Mouse (Mus musculus): ENCODE data around the gene Flii. TPM values are rescaled to one million over a fixed set of nuclear protein-coding genes. Genes with fewer than 3 reads are reported as not detected.
A peak's percentile ranks its signal among the peaks of the same experiment; 100 is the strongest.

Flii gene
- polyA plus RNA-seq, 1 experiment from 2014 or later: 75.4 TPM

DNA sequence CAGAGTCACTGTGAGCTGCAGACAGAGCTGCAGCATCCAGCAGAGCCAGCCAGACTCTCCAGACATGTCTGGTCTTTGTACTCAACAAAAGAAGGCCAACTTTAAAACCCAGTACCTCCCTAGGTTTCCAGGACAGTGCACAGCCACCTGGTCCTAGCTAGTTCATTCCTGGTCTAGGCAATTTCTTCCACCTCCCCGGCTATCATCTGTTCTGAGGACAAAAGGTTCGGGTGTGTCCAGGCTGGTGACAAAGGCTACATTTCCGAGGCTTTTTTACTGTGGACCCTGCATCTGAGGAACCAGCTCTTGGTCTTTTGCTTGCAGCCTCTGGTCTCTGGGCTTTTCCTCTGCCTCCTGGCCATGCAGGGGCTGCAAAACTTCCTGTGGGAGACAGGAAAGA is 13.3 kb upstream of the Flii start:
- Histone ChIP-seq H3K27ac (replicated peaks) (no peak overlapping the region), H3K9ac (no peak overlapping the region), H3K4me1 (no peaks in the 10 kb centered on the region), H3K27me3 (replicated peaks) (no peaks in the 10 kb centered on the region), H3K4me2 (no peak overlapping the region), H3K4me3 (no peak overlapping the region), H3K36me3 (peaks cover 78% of the 10 kb centered on the region), H3K9me3 (no peaks in the 10 kb centered on the region)
- no peak for ATAC-seq (ENCODE audit: extremely low read depth, insufficient number of reproducible peaks, low FRiP score, low TSS enrichment)
- 93% methylated on average over 3 of the region's 3 CpGs for WGBS

DNA sequence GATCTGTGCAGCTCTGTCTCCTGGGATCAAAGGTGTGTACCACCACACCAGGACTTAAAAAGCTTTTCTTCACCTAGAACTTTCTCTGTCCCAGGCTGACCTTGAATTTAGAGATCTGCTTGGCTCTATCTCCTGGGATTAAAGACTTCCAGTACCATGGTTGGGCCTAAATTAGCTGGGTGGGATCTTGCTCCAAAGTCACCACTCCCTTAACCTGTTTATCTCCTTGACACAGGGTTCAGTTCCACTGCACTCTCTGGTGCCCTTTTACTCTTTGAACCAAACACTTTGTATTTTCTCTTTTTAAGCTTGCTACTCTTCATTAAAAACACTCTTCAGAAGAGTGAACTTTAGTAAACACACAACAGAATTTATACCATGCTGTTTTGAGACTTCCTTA is 10.4 kb upstream of the Flii start:
- ATAC-seq (ENCODE audit: extremely low read depth, insufficient number of reproducible peaks, low FRiP score, low TSS enrichment): no peak
- Histone ChIP-seq H3K27ac (replicated peaks) (no peak overlapping the region), H3K4me3 (no peak overlapping the region), H3K9ac (no peak overlapping the region), H3K27me3 (replicated peaks) (no peaks in the 10 kb centered on the region), H3K4me1 (0 out of 2 replicates have a peak, but pooled peaks cover 7% of the 10 kb centered on the region), H3K9me3 (no peaks in the 10 kb centered on the region), H3K36me3 (peaks cover 66% of the 10 kb centered on the region), H3K4me2 (no peak overlapping the region)

DNA sequence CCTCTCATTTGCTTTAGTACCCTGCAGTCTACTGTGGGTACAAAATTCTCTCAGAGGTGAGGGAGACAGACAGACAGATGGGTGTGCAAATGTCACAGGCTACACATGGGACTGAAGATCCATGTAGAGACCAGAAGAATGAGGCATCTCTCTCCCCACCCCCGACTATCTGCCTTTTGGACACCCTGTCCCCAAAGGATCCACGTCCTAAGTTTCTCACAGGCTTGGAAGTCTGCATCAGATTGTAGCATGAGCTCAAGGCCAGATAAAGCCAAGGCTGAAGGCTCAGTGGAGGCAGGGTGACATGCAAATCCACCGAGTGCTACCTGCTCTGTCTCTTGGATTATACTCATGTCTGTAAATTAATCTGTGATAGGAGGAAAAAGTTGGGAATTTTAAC is 9.4 kb upstream of the Flii start:
- Histone ChIP-seq H3K9me3 (no peaks in the 10 kb centered on the region), H3K27me3 (replicated peaks) (no peaks in the 10 kb centered on the region), H3K9ac (no peak overlapping the region), H3K4me1 (0 out of 2 replicates have a peak, but pooled peaks cover 7% of the 10 kb centered on the region), H3K4me3 (no peak overlapping the region), H3K4me2 (no peak overlapping the region), H3K27ac (replicated peaks) (no peak overlapping the region), H3K36me3 (peaks cover 66% of the 10 kb centered on the region)
- 77% methylated on average over 3 of the region's 3 CpGs for WGBS
- no peak for ATAC-seq (ENCODE audit: extremely low read depth, insufficient number of reproducible peaks, low FRiP score, low TSS enrichment)

DNA sequence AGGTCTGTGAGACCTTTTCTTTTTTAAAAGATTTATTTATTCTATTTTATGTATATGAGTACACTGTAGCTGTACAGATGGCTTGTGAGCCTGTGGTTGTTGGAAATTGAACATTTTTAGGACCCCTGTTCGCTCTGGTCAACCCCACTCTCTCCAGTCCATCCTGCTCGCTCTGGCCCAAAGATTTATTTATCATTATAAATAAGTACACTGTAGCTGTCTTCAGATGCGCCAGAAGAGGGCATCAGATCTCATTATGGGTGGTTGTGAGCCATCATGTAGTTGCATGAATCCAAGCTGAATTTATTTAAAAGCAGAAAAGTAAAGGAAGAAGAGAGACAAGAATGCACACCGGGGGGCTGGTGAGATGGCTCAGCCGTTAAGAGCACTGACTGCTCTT is 8.1 kb upstream of the Flii start:
- WGBS: 76% methylated on average over 5 of the region's 5 CpGs
- Histone ChIP-seq H3K4me2 (no peak overlapping the region), H3K4me3 (no peak overlapping the region), H3K36me3 (peaks cover 66% of the 10 kb centered on the region), H3K9ac (no peak overlapping the region), H3K27me3 (replicated peaks) (no peaks in the 10 kb centered on the region), H3K27ac (replicated peaks) (no peak overlapping the region), H3K4me1 (0 out of 2 replicates have a peak, but pooled peaks cover 7% of the 10 kb centered on the region), H3K9me3 (no peaks in the 10 kb centered on the region)
- no peak for ATAC-seq (ENCODE audit: extremely low read depth, insufficient number of reproducible peaks, low FRiP score, low TSS enrichment)

DNA sequence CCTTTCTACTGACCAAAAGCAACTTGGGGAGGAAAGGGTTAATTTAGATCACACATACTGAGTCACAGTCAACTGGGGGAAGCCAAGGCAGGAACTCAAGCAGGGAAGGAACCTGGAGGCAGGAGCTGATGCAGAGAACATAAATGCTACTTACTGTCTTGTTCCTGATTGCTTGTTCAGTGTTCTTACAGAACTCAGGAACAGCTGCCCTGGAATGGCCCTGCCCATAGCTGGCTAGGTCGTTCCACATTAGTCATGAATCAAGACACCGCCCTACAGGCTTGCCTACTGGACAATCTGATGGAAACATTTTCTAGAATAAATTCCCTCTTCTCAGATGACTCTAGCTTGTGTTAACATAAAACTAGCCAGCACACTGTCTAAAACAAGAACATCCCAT is 7.1 kb upstream of the Flii start:
- no peak overlapping the region for H3K4me2 ChIP-seq
- no peaks in the 10 kb centered on the region for H3K27me3 ChIP-seq (replicated peaks)
- ATAC-seq (ENCODE audit: extremely low read depth, insufficient number of reproducible peaks, low FRiP score, low TSS enrichment): no peak
- H3K4me3 ChIP-seq: no peak overlapping the region
- peaks cover 57% of the 10 kb centered on the region for H3K36me3 ChIP-seq
- 74% methylated on average over 2 of the region's 2 CpGs for WGBS
- no peak overlapping the region for H3K9ac ChIP-seq
- H3K27ac ChIP-seq (replicated peaks): no peak overlapping the region
- no peaks in the 10 kb centered on the region for H3K9me3 ChIP-seq
- H3K4me1 ChIP-seq: peaks cover 14% of the 10 kb centered on the region

DNA sequence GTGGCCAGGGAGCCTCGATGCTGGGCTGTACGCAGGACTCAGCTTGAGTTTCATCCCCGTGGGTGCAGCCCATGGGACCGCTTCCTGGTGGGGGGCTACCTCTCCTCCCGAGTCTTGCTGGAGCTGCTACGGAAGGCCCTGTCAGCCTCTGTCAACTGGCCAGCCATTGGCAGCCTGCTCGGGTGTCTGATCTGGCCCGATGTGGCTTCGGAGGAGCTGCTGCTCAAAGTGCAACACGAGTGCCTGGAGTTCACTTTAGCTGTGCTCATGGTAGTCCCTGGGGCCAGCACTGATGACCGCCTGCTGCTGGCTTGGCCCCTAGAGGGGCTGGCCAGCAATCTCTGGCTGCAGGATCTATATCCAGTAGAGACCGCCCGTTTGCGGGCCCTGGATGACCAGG is 4.2 kb upstream of the Flii start:
- Histone ChIP-seq H3K4me2 (no peak overlapping the region), H3K36me3 (peaks cover 45% of the 10 kb centered on the region), H3K27ac (replicated peaks) (no peak overlapping the region), H3K9me3 (no peaks in the 10 kb centered on the region), H3K4me1 (peaks cover 31% of the 10 kb centered on the region), H3K9ac (0 out of 2 replicates have a peak overlapping the region, but pooled peaks have one; percentile 14), H3K4me3 (no peak overlapping the region), H3K27me3 (replicated peaks) (no peaks in the 10 kb centered on the region)
- no peak for ATAC-seq (ENCODE audit: extremely low read depth, insufficient number of reproducible peaks, low FRiP score, low TSS enrichment)
- 81% methylated on average over 14 of the region's 14 CpGs for WGBS

DNA sequence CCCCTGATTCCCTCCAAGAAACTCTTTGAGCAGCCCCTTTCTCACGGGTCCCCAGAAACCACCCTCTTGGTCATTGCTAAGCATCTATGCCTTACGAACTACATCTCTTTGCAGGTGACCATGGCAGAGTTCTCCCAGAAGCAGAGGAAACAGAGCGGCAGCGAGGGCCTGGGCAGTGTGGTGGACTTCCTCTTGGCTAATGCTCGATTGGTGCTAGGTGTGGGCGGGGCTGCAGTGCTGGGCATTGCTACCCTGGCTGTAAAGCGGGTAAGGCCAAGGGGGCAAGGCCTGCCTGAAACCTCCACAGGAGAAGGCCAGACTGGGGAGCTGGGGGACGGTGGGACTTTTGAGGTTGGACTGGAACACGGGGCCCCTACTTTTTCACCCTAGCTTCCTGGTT is 3.1 kb upstream of the Flii start:
- H3K27ac ChIP-seq (replicated peaks): no peak overlapping the region
- peaks cover 37% of the 10 kb centered on the region for H3K4me1 ChIP-seq
- H3K4me2 ChIP-seq: no peak overlapping the region
- H3K36me3 ChIP-seq: peaks cover 40% of the 10 kb centered on the region
- 84% methylated on average over 9 of the region's 9 CpGs for WGBS
- ATAC-seq (ENCODE audit: extremely low read depth, insufficient number of reproducible peaks, low FRiP score, low TSS enrichment): no peak
- H3K9ac ChIP-seq: peak overlapping the region; percentile 97; the same call in 1 of the 2 replicates
- H3K9me3 ChIP-seq: no peaks in the 10 kb centered on the region
- no peak overlapping the region for H3K4me3 ChIP-seq
- H3K27me3 ChIP-seq (replicated peaks): no peaks in the 10 kb centered on the region

DNA sequence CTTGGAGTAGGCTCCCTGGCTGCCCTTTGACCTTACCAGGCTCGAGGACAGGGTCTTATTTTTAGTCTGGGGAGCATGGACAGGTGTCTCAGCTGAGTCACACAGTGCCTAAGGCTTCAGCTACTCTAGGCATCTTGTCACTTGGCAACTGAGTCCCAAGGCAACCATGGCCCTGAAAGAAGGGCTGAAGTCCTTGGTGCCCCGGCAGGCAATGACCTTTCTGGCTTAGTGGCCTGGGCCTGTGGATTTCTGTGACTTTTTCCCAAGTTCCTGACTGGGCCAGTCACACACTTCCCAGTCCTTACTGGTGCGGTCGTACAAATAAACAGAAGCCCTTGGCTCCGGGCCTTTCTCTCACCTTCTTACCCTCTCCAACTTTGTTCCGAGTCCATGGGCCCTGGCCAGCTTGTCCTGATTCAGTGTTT is 2.2 kb upstream of the Flii start:
- WGBS: 62% methylated on average over 6 of the region's 6 CpGs
- Histone ChIP-seq H3K4me2 (peak overlapping the region; percentile 82), H3K27me3 (replicated peaks) (no peaks in the 10 kb centered on the region), H3K9ac (peak overlapping the region; percentile 97), H3K4me3 (peak overlapping the region; percentile 91), H3K9me3 (no peaks in the 10 kb centered on the region), H3K27ac (replicated peaks) (0 out of 2 replicates have a peak overlapping the region, but pooled peaks have one; percentile 91), H3K4me1 (peaks cover 34% of the 10 kb centered on the region), H3K36me3 (peaks cover 49% of the 10 kb centered on the region)
- no peak for ATAC-seq (ENCODE audit: extremely low read depth, insufficient number of reproducible peaks, low FRiP score, low TSS enrichment)

DNA sequence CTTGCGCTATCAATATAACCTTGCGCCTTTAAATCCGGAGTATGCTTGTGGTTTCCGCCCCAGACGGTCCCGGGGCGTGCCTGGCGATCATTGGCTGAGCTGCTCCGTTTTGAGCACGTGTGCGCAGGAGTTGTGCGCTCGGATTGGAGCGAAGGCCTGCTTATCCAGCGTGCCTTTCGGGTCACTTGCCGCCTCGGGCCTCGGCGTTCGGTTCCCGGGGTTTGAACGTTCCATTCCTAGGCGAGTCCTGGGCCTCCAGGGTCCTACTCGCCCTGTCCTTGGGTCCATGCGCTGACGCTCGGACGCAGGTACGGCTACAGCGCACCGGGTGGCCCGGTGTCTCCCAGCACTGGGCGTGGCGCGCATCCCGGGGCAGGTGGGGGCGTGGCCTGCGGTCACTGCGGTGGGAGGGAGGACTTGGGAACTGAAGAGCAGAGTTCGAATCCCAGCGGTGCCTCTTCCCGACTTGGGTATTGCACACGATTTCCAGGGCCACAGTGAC is 1.2 kb upstream of the Flii start, which contains the start of gene Mief2:
Gene Mief2 (plus strand): TSS at position 139 of the 502 bp plus-strand sequence.
- WGBS: under 1% methylated on average over 44 of the region's 44 CpGs
- peak within 1 kb of the TSS; percentile 82 for H3K4me2 ChIP-seq
- ATAC-seq (ENCODE audit: extremely low read depth, insufficient number of reproducible peaks, low FRiP score, low TSS enrichment): peak; percentile 80
- peak within 1 kb of the TSS; percentile 97 for H3K9ac ChIP-seq
- H3K36me3 ChIP-seq: peaks cover 50% of the 10 kb centered on the region
- H3K4me3 ChIP-seq: peak within 1 kb of the TSS; percentile 91
- no peaks in the 10 kb centered on the region for H3K9me3 ChIP-seq
- H3K27ac ChIP-seq (replicated peaks): peak within 1 kb of the TSS; percentile 91
- no peaks in the 10 kb centered on the region for H3K27me3 ChIP-seq (replicated peaks)
- H3K4me1 ChIP-seq: peaks cover 30% of the 10 kb centered on the region

DNA sequence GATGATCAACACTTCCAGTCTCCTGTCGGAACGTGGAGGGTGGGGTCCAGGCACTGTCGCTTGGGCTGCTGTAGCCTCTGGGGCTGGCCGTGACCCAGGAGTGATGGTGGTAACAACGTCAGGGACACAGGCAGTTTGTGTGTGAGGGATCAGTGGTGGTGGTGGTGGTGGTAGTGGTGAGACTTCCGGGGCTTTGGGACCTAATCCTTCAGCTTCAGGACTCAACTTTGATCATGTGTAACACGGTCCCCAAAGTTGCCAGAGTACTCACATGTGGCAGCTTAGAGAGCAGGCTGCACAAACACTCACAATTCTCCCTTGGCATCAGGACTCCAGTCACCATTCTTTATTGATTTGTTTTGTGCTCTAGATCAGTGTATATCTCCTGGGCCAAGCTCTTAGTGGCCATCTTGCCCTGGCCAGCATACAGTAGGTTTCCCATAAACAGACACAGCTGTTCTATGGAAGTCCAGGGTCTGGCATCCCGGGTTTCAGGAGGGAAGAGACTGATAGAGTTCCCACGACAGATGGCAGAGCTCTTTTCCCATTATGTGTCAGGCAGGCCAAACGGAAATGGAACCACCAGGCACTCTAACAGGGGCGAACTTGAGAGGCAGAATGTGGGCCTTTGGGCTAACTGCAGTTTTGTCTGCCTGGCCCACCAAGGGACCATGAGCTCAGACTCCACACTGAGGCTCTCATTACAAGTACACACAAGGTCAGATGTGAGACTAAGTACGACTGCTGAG is 503 bp upstream of the Flii start:
- Histone ChIP-seq H3K9ac (peak overlapping the region; percentile 97), H3K4me1 (peaks cover 30% of the 10 kb centered on the region), H3K4me3 (peak overlapping the region; percentile 91), H3K27ac (replicated peaks) (peak overlapping the region; percentile 91), H3K27me3 (replicated peaks) (no peaks in the 10 kb centered on the region), H3K36me3 (peaks cover 50% of the 10 kb centered on the region), H3K4me2 (peak overlapping the region; percentile 82), H3K9me3 (no peaks in the 10 kb centered on the region)
- WGBS: 5% methylated on average over 12 of the region's 12 CpGs
- no peak for ATAC-seq (ENCODE audit: extremely low read depth, insufficient number of reproducible peaks, low FRiP score, low TSS enrichment)

DNA sequence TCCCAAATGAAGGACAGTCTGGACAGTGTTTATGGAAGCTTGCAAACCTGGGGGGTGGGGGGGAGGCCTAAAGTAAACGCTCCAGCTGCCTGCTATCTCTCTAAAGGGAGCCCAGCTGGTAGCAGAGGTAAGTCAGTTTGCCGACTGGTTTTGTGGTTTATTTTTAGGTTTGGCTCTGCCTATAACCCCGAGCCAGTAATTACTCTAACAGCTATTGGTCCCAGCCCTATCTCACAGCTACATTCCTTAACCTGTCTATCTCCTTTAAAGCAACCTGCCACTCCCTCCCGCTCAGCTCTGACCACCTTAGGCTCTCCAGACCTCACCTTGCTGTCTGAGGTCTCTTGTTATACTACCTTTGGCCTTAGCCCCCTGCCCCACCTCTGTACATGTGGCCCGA is 7.8 kb downstream of the Flii start:
- peak overlapping the region; percentile 24; the same call in 1 of the 2 replicates for H3K9ac ChIP-seq
- no peak for ATAC-seq (ENCODE audit: extremely low read depth, insufficient number of reproducible peaks, low FRiP score, low TSS enrichment)
- H3K27ac ChIP-seq (replicated peaks): peak overlapping the region; percentile 70
- 39% methylated on average over 5 of the region's 5 CpGs for WGBS
- H3K9me3 ChIP-seq: no peaks in the 10 kb centered on the region
- H3K36me3 ChIP-seq: peaks cover 100% of the 10 kb centered on the region
- no peak overlapping the region for H3K4me2 ChIP-seq
- peaks cover 18% of the 10 kb centered on the region for H3K4me1 ChIP-seq
- H3K27me3 ChIP-seq (replicated peaks): no peaks in the 10 kb centered on the region
- H3K4me3 ChIP-seq: no peak overlapping the region

DNA sequence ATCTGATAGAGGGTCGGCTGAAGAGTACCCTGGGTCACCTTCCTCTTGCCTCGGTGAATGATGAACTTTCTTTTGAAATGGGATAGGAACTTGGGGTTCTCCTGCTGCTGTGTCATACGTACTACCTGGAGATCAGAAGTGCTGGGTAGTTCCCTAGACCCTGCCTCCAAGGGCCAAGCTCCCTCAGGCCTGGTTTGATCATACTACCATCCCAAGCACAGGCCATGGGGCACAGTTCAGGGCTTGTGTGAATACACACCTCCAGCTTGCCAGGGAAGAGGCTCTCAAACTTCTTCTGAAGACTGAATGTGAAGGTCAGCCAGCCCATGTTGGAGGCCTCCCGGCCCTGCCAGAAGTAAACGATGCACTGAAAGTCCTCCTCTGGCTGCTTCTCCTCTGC is 11.2 kb downstream of the Flii start:
- Histone ChIP-seq H3K36me3 (peaks cover 100% of the 10 kb centered on the region), H3K4me3 (no peak overlapping the region)
- 83% methylated on average over 5 of the region's 5 CpGs for WGBS

More for the DNA sequence above, 11.2 kb downstream of the Flii start:
- ATAC-seq (ENCODE audit: extremely low read depth, insufficient number of reproducible peaks, low FRiP score, low TSS enrichment): no peak
- no peak overlapping the region for H3K9ac ChIP-seq
- H3K4me2 ChIP-seq: no peak overlapping the region
- H3K27ac ChIP-seq (replicated peaks): no peak overlapping the region
- H3K4me1 ChIP-seq: peaks cover 18% of the 10 kb centered on the region
- no peaks in the 10 kb centered on the region for H3K9me3 ChIP-seq
- no peaks in the 10 kb centered on the region for H3K27me3 ChIP-seq (replicated peaks)
